Mouse (Mus musculus): ENCODE data around the gene Kl. TPM values are rescaled to one million over a fixed set of nuclear protein-coding genes. Genes with fewer than 3 reads are reported as not detected.

The Kl gene
- polyA plus RNA-seq, 2 experiments, result 0.28 to 0.45 TPM

GRCm38 (mm10) chr5:151037871-151038270, 85.5 kb downstream of the Kl start:
- H3K9ac ChIP-seq (ENCODE audit: low read depth, low read length, severe bottlenecking), result no peak overlapping the region
- ATAC-seq (ENCODE audit: low FRiP score, low read depth), result no peak
- 87% methylated on average over 7 of the region's 7 CpGs for WGBS

GRCm38 (mm10) chr5:151042911-151043310, 90.5 kb downstream of the Kl start:
- Histone ChIP-seq H3K4me1 (ENCODE audit: control insufficient read depth, insufficient read depth, low read length) (peaks cover 10% of the 10 kb centered on the region), H3K27ac (replicated peaks; ENCODE audit: low read depth, low read length) (no peak overlapping the region), H3K4me3 (replicated peaks; ENCODE audit: low read length) (no peak overlapping the region), H3K9ac (ENCODE audit: low read depth, low read length, severe bottlenecking) (no peak overlapping the region), H3K27me3 (ENCODE audit: control insufficient read depth, insufficient read depth, low read length) (no peaks in the 10 kb centered on the region), H3K4me2 (replicated peaks; ENCODE audit: low read depth, low read length, severe bottlenecking) (no peak overlapping the region), H3K9me3 (ENCODE audit: control insufficient read depth, low read length) (no peaks in the 10 kb centered on the region), H3K36me3 (ENCODE audit: control insufficient read depth, insufficient read depth, low read length) (peaks cover 23% of the 10 kb centered on the region; the same call in 1 of the 2 replicates)
- TF ChIP-seq POLR2A (IDR thresholded peaks at IDR 0.05; ENCODE audit: borderline replicate concordance, extremely low read depth, insufficient read depth, insufficient read length), result no peak
- WGBS, result 95% methylated on average over 5 of the region's 5 CpGs
- DNase-seq (ENCODE audit: low spot score) (no peak), ATAC-seq (ENCODE audit: low FRiP score, low read depth) (no peak)

More at GRCm38 (mm10) chr5:151037871-151038270, 85.5 kb downstream of the Kl start:
- no peak overlapping the region for H3K27ac ChIP-seq (replicated peaks; ENCODE audit: low read depth, low read length)
- no peaks in the 10 kb centered on the region for H3K9me3 ChIP-seq (ENCODE audit: control insufficient read depth, low read length)
- no peak for DNase-seq (ENCODE audit: low spot score)
- peaks cover 10% of the 10 kb centered on the region; the same call in 1 of the 2 replicates for H3K4me1 ChIP-seq (ENCODE audit: control insufficient read depth, insufficient read depth, low read length)
- no peaks in the 10 kb centered on the region for H3K27me3 ChIP-seq (ENCODE audit: control insufficient read depth, insufficient read depth, low read length)
- no peak overlapping the region for H3K4me3 ChIP-seq (replicated peaks; ENCODE audit: low read length)
- H3K36me3 ChIP-seq (ENCODE audit: control insufficient read depth, insufficient read depth, low read length), result peaks cover 19% of the 10 kb centered on the region; the same call in 1 of the 2 replicates
- H3K4me2 ChIP-seq (replicated peaks; ENCODE audit: low read depth, low read length, severe bottlenecking), result no peak overlapping the region
- no peak for TF ChIP-seq POLR2A (IDR thresholded peaks at IDR 0.05; ENCODE audit: borderline replicate concordance, extremely low read depth, insufficient read depth, insufficient read length)
